Mouse (Mus musculus) neural tube, embryonic 13.5 days (tissue): Measurements from ENCODE around the gene Cfap70. TPM values are rescaled to one million over a fixed set of nuclear protein-coding genes. Genes with fewer than 3 reads are reported as not detected.

Experiments used
- ATAC-seq: fragments of 200-750 bp; cut with Nextera tagmentation; 2 replicates; pipeline ENCODE4 v1.8.0; 2017; ENCODE audit warnings: low read depth, mild to moderate bottlenecking, moderate TSS enrichment, moderate library complexity
- H3K27ac ChIP-seq: fragments of 300-500 bp; sonication (generic); replicated peaks from 2 replicates; pipeline ENCODE4 v1.5.1; 2015; ENCODE audit warnings: moderate library complexity, mild to moderate bottlenecking, inconsistent platforms
- H3K27me3 ChIP-seq: fragments of 300-500 bp; sonication (generic); 2 replicates; pipeline ENCODE4 v1.6.1; 2015; ENCODE audit warnings: mild to moderate bottlenecking, inconsistent platforms
- H3K36me3 ChIP-seq: fragments of 300-500 bp; sonication (generic); 2 replicates; pipeline ENCODE4 v1.6.1; 2015; ENCODE audit warnings: mild to moderate bottlenecking, inconsistent platforms
- H3K4me1 ChIP-seq: fragments of 300-500 bp; sonication (generic); replicated peaks from 2 replicates; pipeline ENCODE4 v1.6.1; 2015; ENCODE audit warnings: inconsistent platforms
- H3K4me2 ChIP-seq: fragments of 300-500 bp; sonication (generic); 2 replicates; pipeline ENCODE4 v1.6.1; 2015; ENCODE audit warnings: inconsistent platforms, mild to moderate bottlenecking, moderate library complexity
- H3K4me3 ChIP-seq: fragments of 300-500 bp; sonication (generic); 2 replicates; pipeline ENCODE4 v1.5.1; 2015; ENCODE audit warnings: mild to moderate bottlenecking, inconsistent platforms
- H3K9ac ChIP-seq: fragments of 300-500 bp; sonication (generic); 2 replicates; pipeline ENCODE4 v1.6.1; 2015; ENCODE audit warnings: moderate library complexity, mild to moderate bottlenecking, inconsistent platforms
- H3K9me3 ChIP-seq: fragments of 300-500 bp; sonication (generic); 2 replicates; pipeline ENCODE4 v1.6.1; 2016; ENCODE audit warnings: inconsistent platforms
- WGBS: fragments of 180-500 bp; shearing (Covaris S2); methylation state at CpG from one replicate; pipeline ENCODE4 v1.1.7; 2015; 5-methylcytosine and 5-hydroxymethylcytosine counted together
- polyA plus RNA-seq: library from polyadenylated mRNA; unstranded; fragments of >200 nt; fragmentation: Nextera tagmentation; extraction: Ambion mirVana; gene quantifications from 2 replicates; pipeline ENCODE4 v1.2.1, GENCODE M21; 2015

Gene Cfap70
- polyA plus RNA-seq, 1 experiment from 2014 or later = 1.2 TPM

GRCm38 (mm10) chr14:20400071-20400470 lies 52.0 kb downstream of the Cfap70 start:
- Histone ChIP-seq H3K4me2 (no peak overlapping the region), H3K4me1 (no peaks in the 10 kb centered on the region), H3K27me3 (no peaks in the 10 kb centered on the region), H3K27ac (no peak overlapping the region), H3K4me3 (no peak overlapping the region), H3K9ac (no peak overlapping the region), H3K36me3 (no peaks in the 10 kb centered on the region), H3K9me3 (no peaks in the 10 kb centered on the region)
- 79% methylated on average over 1 of the region's 1 CpGs for WGBS
- no peak for ATAC-seq

- 44% methylated on average over 4 of the region's 4 CpGs for WGBS
- Histone ChIP-seq H3K9ac (no peak overlapping the region), H3K4me1 (peaks cover 6% of the 10 kb centered on the region; the same call in 1 of the 2 replicates), H3K9me3 (no peaks in the 10 kb centered on the region), H3K27me3 (no peaks in the 10 kb centered on the region), H3K4me3 (no peak overlapping the region), H3K27ac (no peak overlapping the region), H3K36me3 (no peaks in the 10 kb centered on the region), H3K4me2 (no peak overlapping the region)
- no peak for ATAC-seq
Observed at GRCm38 (mm10) chr14:20398864-20399263, 53.2 kb downstream of the Cfap70 start.

DNA sequence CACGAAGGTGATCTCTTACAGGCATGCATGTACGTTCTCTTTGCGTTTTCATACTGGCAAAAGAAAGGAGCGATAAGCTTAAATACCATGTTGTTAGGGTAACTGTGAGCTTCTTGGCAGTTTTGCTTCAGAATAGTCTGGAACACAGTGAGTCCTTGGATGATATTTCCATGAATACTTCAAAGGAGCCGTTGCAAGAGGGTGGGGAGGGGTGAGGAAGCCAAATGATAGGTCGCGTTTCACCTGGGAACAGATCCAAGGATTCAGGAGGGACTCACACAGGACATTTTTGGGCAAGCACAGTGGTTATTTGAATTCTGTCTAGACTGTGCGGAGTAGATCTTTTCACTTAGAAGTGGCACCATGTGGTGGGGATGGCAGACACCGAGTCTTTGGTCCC lies 54.8 kb downstream of the Cfap70 start:
- peaks cover 15% of the 10 kb centered on the region for H3K4me1 ChIP-seq
- no peak overlapping the region for H3K9ac ChIP-seq
- H3K4me2 ChIP-seq = no peak overlapping the region
- H3K4me3 ChIP-seq = no peak overlapping the region
- no peaks in the 10 kb centered on the region for H3K9me3 ChIP-seq
- H3K27me3 ChIP-seq = no peaks in the 10 kb centered on the region
- no peak overlapping the region for H3K27ac ChIP-seq
- no peak for ATAC-seq
- 85% methylated on average over 9 of the region's 9 CpGs for WGBS
- H3K36me3 ChIP-seq = no peaks in the 10 kb centered on the region

- Histone ChIP-seq H3K27ac (peak within 1 kb of the TSS; percentile 89), H3K4me2 (peak within 1 kb of the TSS; percentile 66), H3K9me3 (no peaks in the 10 kb centered on the region), H3K4me3 (peak within 1 kb of the TSS; percentile 78), H3K27me3 (no peaks in the 10 kb centered on the region), H3K9ac (peak within 1 kb of the TSS; percentile 88), H3K4me1 (peaks cover 25% of the 10 kb centered on the region), H3K36me3 (peaks cover 19% of the 10 kb centered on the region)
- under 1% methylated on average over 68 of the region's 68 CpGs for WGBS
- peak; percentile 94 for ATAC-seq
Observed at GRCm38 (mm10) chr14:20393205-20393913, 58.7 kb downstream of the Cfap70 start, which contains the start of gene Mrps16. TSS of gene Mrps16 (minus strand) at chr14:20393634.

DNA sequence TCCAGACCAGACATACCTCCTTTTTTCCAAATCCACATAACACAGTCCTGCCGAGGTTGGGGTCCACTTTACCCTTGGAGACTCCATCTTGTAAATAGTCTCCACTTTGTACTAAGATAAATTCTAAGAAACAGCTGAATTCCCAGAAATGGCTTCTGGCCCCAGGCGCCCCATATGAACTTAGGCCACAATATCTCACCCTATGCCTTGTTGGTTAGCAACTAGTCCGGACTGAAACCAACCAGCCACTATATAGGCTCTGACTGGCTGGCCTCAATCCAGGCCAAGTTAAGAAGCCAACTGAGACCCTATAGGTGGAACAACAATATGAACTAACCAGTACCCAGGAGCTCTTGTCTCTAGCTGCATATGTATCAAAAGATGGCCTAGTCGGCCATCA lies 59.7 kb downstream of the Cfap70 start:
- Histone ChIP-seq H3K4me1 (peaks cover 35% of the 10 kb centered on the region), H3K27me3 (no peaks in the 10 kb centered on the region), H3K4me3 (no peak overlapping the region), H3K4me2 (peak overlapping the region; percentile 66), H3K9ac (0 out of 2 replicates have a peak overlapping the region, but pooled peaks have one; percentile 31), H3K9me3 (no peaks in the 10 kb centered on the region), H3K36me3 (peaks cover 23% of the 10 kb centered on the region), H3K27ac (no peak overlapping the region)
- 83% methylated on average over 4 of the region's 4 CpGs for WGBS
- no peak for ATAC-seq

- Histone ChIP-seq H3K9me3 (no peaks in the 10 kb centered on the region), H3K9ac (peak overlapping the region; percentile 77), H3K36me3 (peaks cover 44% of the 10 kb centered on the region), H3K4me2 (peak overlapping the region; percentile 87), H3K4me1 (peaks cover 57% of the 10 kb centered on the region), H3K27me3 (no peaks in the 10 kb centered on the region), H3K4me3 (peak overlapping the region; percentile 81), H3K27ac (peak overlapping the region; percentile 81; the same call in 1 of the 2 replicates)
- no peak for ATAC-seq
- WGBS = 87% methylated on average over 8 of the region's 8 CpGs
Observed at GRCm38 (mm10) chr14:20389446-20390079, 62.5 kb downstream of the Cfap70 start.

DNA sequence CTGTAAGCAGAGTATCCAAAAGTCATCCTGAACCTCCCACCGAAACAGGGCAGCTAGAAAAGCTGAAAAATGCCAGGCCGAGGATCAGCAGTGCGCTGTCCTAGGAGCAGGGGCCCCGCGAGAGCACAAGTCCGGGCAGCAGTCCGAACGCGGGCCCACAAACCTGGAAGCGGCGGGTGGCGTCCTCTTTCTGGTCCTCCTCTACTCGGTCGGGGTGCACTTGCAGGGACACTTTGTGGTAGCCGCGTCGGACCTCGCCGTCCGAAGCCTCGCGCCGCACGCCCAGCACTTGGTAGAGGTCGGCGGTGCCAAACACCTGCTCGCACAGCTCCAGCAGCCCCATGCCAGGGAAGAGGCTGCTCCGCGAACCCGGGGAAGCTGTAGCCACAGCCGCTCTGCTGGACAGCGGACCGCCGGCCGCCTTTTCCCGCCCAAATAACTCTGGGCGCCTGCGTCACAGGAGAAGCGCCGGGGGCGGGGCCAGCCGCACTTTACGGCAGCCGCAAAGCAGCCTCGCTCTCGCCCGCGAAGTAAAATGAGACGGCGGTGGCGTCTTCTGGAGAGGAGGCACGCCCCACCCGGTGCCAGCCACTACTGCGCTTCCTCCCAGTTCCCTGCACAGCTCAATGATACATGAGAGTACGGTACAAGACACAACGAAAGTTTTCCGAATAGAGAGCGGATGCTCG lies 63.4 kb downstream of the Cfap70 start, which contains the start of gene Dnajc9:
TSS of gene Dnajc9 (minus strand) at position 470 of the 689 bp plus-strand sequence.
- Histone ChIP-seq H3K36me3 (peaks cover 53% of the 10 kb centered on the region), H3K4me1 (peaks cover 49% of the 10 kb centered on the region), H3K4me3 (peak within 1 kb of the TSS; percentile 81), H3K9me3 (no peaks in the 10 kb centered on the region), H3K27ac (peak within 1 kb of the TSS; percentile 81), H3K9ac (peak within 1 kb of the TSS; percentile 77), H3K4me2 (peak within 1 kb of the TSS; percentile 87), H3K27me3 (no peaks in the 10 kb centered on the region)
- ATAC-seq = peak; percentile 71
- 0% methylated on average over 59 of the region's 59 CpGs for WGBS

GRCm38 (mm10) chr14:20379753-20380430 lies 72.1 kb downstream of the Cfap70 start:
- no peaks in the 10 kb centered on the region for H3K27me3 ChIP-seq
- H3K9me3 ChIP-seq = no peaks in the 10 kb centered on the region
- H3K4me2 ChIP-seq = no peak overlapping the region
- no peaks in the 10 kb centered on the region for H3K4me1 ChIP-seq
- H3K27ac ChIP-seq = no peak overlapping the region
- H3K4me3 ChIP-seq = no peak overlapping the region
- peaks cover 84% of the 10 kb centered on the region for H3K36me3 ChIP-seq
- no peak for ATAC-seq
- H3K9ac ChIP-seq = no peak overlapping the region
- 94% methylated on average over 9 of the region's 9 CpGs for WGBS

GRCm38 (mm10) chr14:20379087-20379640 lies 72.9 kb downstream of the Cfap70 start:
- Histone ChIP-seq H3K27me3 (no peaks in the 10 kb centered on the region), H3K4me1 (no peaks in the 10 kb centered on the region), H3K27ac (no peak overlapping the region), H3K36me3 (peaks cover 84% of the 10 kb centered on the region), H3K9me3 (no peaks in the 10 kb centered on the region), H3K4me2 (no peak overlapping the region), H3K4me3 (no peak overlapping the region), H3K9ac (no peak overlapping the region)
- no peak for ATAC-seq
- WGBS = 93% methylated on average over 5 of the region's 5 CpGs

GRCm38 (mm10) chr14:20378313-20379061 lies 73.5 kb downstream of the Cfap70 start:
- H3K27ac ChIP-seq = no peak overlapping the region
- no peak overlapping the region for H3K4me3 ChIP-seq
- H3K27me3 ChIP-seq = no peaks in the 10 kb centered on the region
- H3K9me3 ChIP-seq = no peaks in the 10 kb centered on the region
- WGBS = 42% methylated on average over 13 of the region's 13 CpGs
- H3K4me1 ChIP-seq = no peaks in the 10 kb centered on the region
- H3K4me2 ChIP-seq = no peak overlapping the region
- no peak overlapping the region for H3K9ac ChIP-seq
- no peak; the same call in 1 of the 2 replicates for ATAC-seq
- H3K36me3 ChIP-seq = peaks cover 84% of the 10 kb centered on the region

DNA sequence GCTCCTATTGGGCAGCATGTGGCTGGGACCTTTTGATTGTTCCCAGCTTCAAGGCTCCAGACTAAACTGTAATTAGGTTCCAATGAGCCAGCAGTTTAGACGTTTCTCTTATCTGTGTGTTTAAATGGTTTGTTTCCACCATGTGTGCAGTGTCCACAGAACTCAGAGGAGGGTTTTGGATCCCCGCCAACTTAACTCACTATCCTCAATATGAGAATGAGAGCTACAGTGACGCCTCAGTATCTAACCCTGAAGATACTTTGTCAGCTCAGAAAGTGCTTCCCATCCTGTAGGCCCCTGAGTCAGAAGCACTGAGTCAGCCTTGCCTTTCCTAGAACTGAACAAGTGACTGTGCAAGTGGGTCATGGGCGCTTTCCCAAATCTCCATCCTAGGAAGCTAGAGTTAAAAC lies 74.9 kb downstream of the Cfap70 start:
- no peak for ATAC-seq
- H3K9ac ChIP-seq = no peak overlapping the region
- H3K27me3 ChIP-seq = no peaks in the 10 kb centered on the region
- H3K27ac ChIP-seq = no peak overlapping the region
- H3K4me1 ChIP-seq = no peaks in the 10 kb centered on the region
- H3K36me3 ChIP-seq = peaks cover 83% of the 10 kb centered on the region
- no peak overlapping the region for H3K4me3 ChIP-seq
- H3K4me2 ChIP-seq = no peak overlapping the region
- H3K9me3 ChIP-seq = no peaks in the 10 kb centered on the region
- 83% methylated on average over 4 of the region's 4 CpGs for WGBS
